Mouse (Mus musculus): ENCODE data around the gene Nyap2. TPM values are rescaled to one million over a fixed set of nuclear protein-coding genes. Genes with fewer than 3 reads are reported as not detected.
"Not testable (repeated sequence)": the region's sequence is repeated elsewhere in the genome, so short reads cannot be mapped to it uniquely, and the experiment has no call there.

Gene Nyap2
- polyA plus RNA-seq, 1 experiment from 2014 or later: 1.1 TPM

GRCm38 (mm10) chr1:81231759-81232406 lies 155.1 kb downstream of the Nyap2 start:
- 0 out of 2 replicates have a peak, but pooled peaks cover 2% of the 10 kb centered on the region for H3K4me1 ChIP-seq (replicated peaks; ENCODE audit: control insufficient read depth, insufficient read depth, low read length)
- H3K9me3 ChIP-seq (ENCODE audit: control insufficient read depth, low read length): no peaks in the 10 kb centered on the region
- no peaks in the 10 kb centered on the region for H3K36me3 ChIP-seq (ENCODE audit: control insufficient read depth, insufficient read depth, low read length)
- H3K27ac ChIP-seq (ENCODE audit: low read depth, low read length): no peak overlapping the region
- H3K4me3 ChIP-seq (ENCODE audit: low read depth, low read length): no peak overlapping the region
- DNase-seq (ENCODE audit: low spot score) (no peak), ATAC-seq (replicated peaks; ENCODE audit: low FRiP score) (peak; percentile 87)
- H3K27me3 ChIP-seq (ENCODE audit: control insufficient read depth, insufficient read depth, low read length): no peaks in the 10 kb centered on the region
- 11% methylated on average over 2 of the region's 2 CpGs for WGBS
- H3K9ac ChIP-seq (ENCODE audit: low read length): no peak overlapping the region
- no peak overlapping the region for H3K4me2 ChIP-seq (ENCODE audit: low read depth, low read length, severe bottlenecking)

- H3K4me1 ChIP-seq (replicated peaks; ENCODE audit: control insufficient read depth, insufficient read depth, low read length); H3K36me3 ChIP-seq (ENCODE audit: control insufficient read depth, insufficient read depth, low read length); H3K27ac ChIP-seq (ENCODE audit: low read depth, low read length); H3K4me2 ChIP-seq (ENCODE audit: low read depth, low read length, severe bottlenecking); H3K4me3 ChIP-seq (ENCODE audit: low read depth, low read length); H3K9me3 ChIP-seq (ENCODE audit: control insufficient read depth, low read length); DNase-seq (ENCODE audit: low spot score); H3K27me3 ChIP-seq (ENCODE audit: control insufficient read depth, insufficient read depth, low read length); H3K9ac ChIP-seq (ENCODE audit: low read length): not testable (repeated sequence)
- WGBS: 50% methylated on average over 5 of the region's 5 CpGs
- peak; percentile 74 for ATAC-seq (replicated peaks; ENCODE audit: low FRiP score)
These were observed 155.6 kb downstream of the Nyap2 start for GRCm38 (mm10) chr1:81232407-81232789.

- Histone ChIP-seq H3K27ac (ENCODE audit: low read depth, low read length) (no peak overlapping the region), H3K4me2 (ENCODE audit: low read depth, low read length, severe bottlenecking) (no peak overlapping the region), H3K27me3 (ENCODE audit: control insufficient read depth, insufficient read depth, low read length) (no peaks in the 10 kb centered on the region), H3K4me3 (ENCODE audit: low read depth, low read length) (no peak overlapping the region), H3K36me3 (ENCODE audit: control insufficient read depth, insufficient read depth, low read length) (no peaks in the 10 kb centered on the region), H3K9ac (ENCODE audit: low read length) (no peak overlapping the region), H3K4me1 (replicated peaks; ENCODE audit: control insufficient read depth, insufficient read depth, low read length) (no peaks in the 10 kb centered on the region), H3K9me3 (ENCODE audit: control insufficient read depth, low read length) (no peaks in the 10 kb centered on the region)
- ATAC-seq (replicated peaks; ENCODE audit: low FRiP score): peak; percentile 79
- DNase-seq (ENCODE audit: low spot score): no peak
- WGBS: 32% methylated on average over 3 of the region's 3 CpGs
These were observed 171.9 kb downstream of the Nyap2 start for GRCm38 (mm10) chr1:81248447-81249205.

- Histone ChIP-seq H3K9ac (ENCODE audit: low read length) (no peak overlapping the region), H3K9me3 (ENCODE audit: control insufficient read depth, low read length) (no peaks in the 10 kb centered on the region), H3K36me3 (ENCODE audit: control insufficient read depth, insufficient read depth, low read length) (no peaks in the 10 kb centered on the region), H3K27ac (ENCODE audit: low read depth, low read length) (no peak overlapping the region), H3K4me1 (replicated peaks; ENCODE audit: control insufficient read depth, insufficient read depth, low read length) (no peaks in the 10 kb centered on the region), H3K4me3 (ENCODE audit: low read depth, low read length) (no peak overlapping the region), H3K27me3 (ENCODE audit: control insufficient read depth, insufficient read depth, low read length) (no peaks in the 10 kb centered on the region), H3K4me2 (ENCODE audit: low read depth, low read length, severe bottlenecking) (no peak overlapping the region)
- ATAC-seq (replicated peaks; ENCODE audit: low FRiP score) (no peak), DNase-seq (ENCODE audit: low spot score) (no peak)
- 93% methylated on average over 11 of the region's 11 CpGs for WGBS
These were observed 173.3 kb downstream of the Nyap2 start for GRCm38 (mm10) chr1:81250068-81250467.

- H3K4me2 ChIP-seq (ENCODE audit: low read depth, low read length, severe bottlenecking): no peak overlapping the region
- H3K4me1 ChIP-seq (replicated peaks; ENCODE audit: control insufficient read depth, insufficient read depth, low read length): no peaks in the 10 kb centered on the region
- no peaks in the 10 kb centered on the region for H3K36me3 ChIP-seq (ENCODE audit: control insufficient read depth, insufficient read depth, low read length)
- DNase-seq (ENCODE audit: low spot score) (no peak), ATAC-seq (replicated peaks; ENCODE audit: low FRiP score) (no peak)
- H3K27me3 ChIP-seq (ENCODE audit: control insufficient read depth, insufficient read depth, low read length): no peaks in the 10 kb centered on the region
- WGBS: 62% methylated on average over 3 of the region's 3 CpGs
- no peak overlapping the region for H3K4me3 ChIP-seq (ENCODE audit: low read depth, low read length)
- no peaks in the 10 kb centered on the region for H3K9me3 ChIP-seq (ENCODE audit: control insufficient read depth, low read length)
- H3K27ac ChIP-seq (ENCODE audit: low read depth, low read length): no peak overlapping the region
- no peak overlapping the region for H3K9ac ChIP-seq (ENCODE audit: low read length)
These were observed 189.7 kb downstream of the Nyap2 start for GRCm38 (mm10) chr1:81266441-81266840.

- H3K4me1 ChIP-seq (replicated peaks; ENCODE audit: control insufficient read depth, insufficient read depth, low read length): no peaks in the 10 kb centered on the region
- no peak overlapping the region for H3K9ac ChIP-seq (ENCODE audit: low read length)
- WGBS: 51% methylated on average over 9 of the region's 9 CpGs
- ATAC-seq (replicated peaks; ENCODE audit: low FRiP score): no peak
- no peak overlapping the region for H3K4me2 ChIP-seq (ENCODE audit: low read depth, low read length, severe bottlenecking)
- H3K4me3 ChIP-seq (ENCODE audit: low read depth, low read length): no peak overlapping the region
- DNase-seq (ENCODE audit: low spot score): no peak
- no peaks in the 10 kb centered on the region for H3K36me3 ChIP-seq (ENCODE audit: control insufficient read depth, insufficient read depth, low read length)
- H3K27me3 ChIP-seq (ENCODE audit: control insufficient read depth, insufficient read depth, low read length): no peaks in the 10 kb centered on the region
- H3K27ac ChIP-seq (ENCODE audit: low read depth, low read length): no peak overlapping the region
- no peaks in the 10 kb centered on the region for H3K9me3 ChIP-seq (ENCODE audit: control insufficient read depth, low read length)
These were observed 204.2 kb downstream of the Nyap2 start for GRCm38 (mm10) chr1:81280978-81281377.

GRCm38 (mm10) chr1:81285633-81286032 lies 208.9 kb downstream of the Nyap2 start:
- WGBS: 56% methylated on average over 3 of the region's 3 CpGs
- no peak for ATAC-seq (replicated peaks; ENCODE audit: low FRiP score)
- H3K27me3 ChIP-seq (ENCODE audit: control insufficient read depth, insufficient read depth, low read length): no peaks in the 10 kb centered on the region
- H3K4me2 ChIP-seq (ENCODE audit: low read depth, low read length, severe bottlenecking): no peak overlapping the region
- no peaks in the 10 kb centered on the region for H3K36me3 ChIP-seq (ENCODE audit: control insufficient read depth, insufficient read depth, low read length)
- no peak overlapping the region for H3K9ac ChIP-seq (ENCODE audit: low read length)
- H3K9me3 ChIP-seq (ENCODE audit: control insufficient read depth, low read length): no peaks in the 10 kb centered on the region
- no peak overlapping the region for H3K4me3 ChIP-seq (ENCODE audit: low read depth, low read length)
- H3K27ac ChIP-seq (ENCODE audit: low read depth, low read length): no peak overlapping the region
- DNase-seq (ENCODE audit: low spot score): no peak
- no peaks in the 10 kb centered on the region for H3K4me1 ChIP-seq (replicated peaks; ENCODE audit: control insufficient read depth, insufficient read depth, low read length)

GRCm38 (mm10) chr1:81287088-81287487 lies 210.3 kb downstream of the Nyap2 start:
- ATAC-seq (replicated peaks; ENCODE audit: low FRiP score): peak; percentile 79
- no peaks in the 10 kb centered on the region for H3K9me3 ChIP-seq (ENCODE audit: control insufficient read depth, low read length)
- no peaks in the 10 kb centered on the region for H3K4me1 ChIP-seq (replicated peaks; ENCODE audit: control insufficient read depth, insufficient read depth, low read length)
- no peak overlapping the region for H3K27ac ChIP-seq (ENCODE audit: low read depth, low read length)
- DNase-seq (ENCODE audit: low spot score): no peak
- no peak overlapping the region for H3K4me3 ChIP-seq (ENCODE audit: low read depth, low read length)
- H3K4me2 ChIP-seq (ENCODE audit: low read depth, low read length, severe bottlenecking): no peak overlapping the region
- no peaks in the 10 kb centered on the region for H3K36me3 ChIP-seq (ENCODE audit: control insufficient read depth, insufficient read depth, low read length)
- H3K27me3 ChIP-seq (ENCODE audit: control insufficient read depth, insufficient read depth, low read length): no peaks in the 10 kb centered on the region
- no peak overlapping the region for H3K9ac ChIP-seq (ENCODE audit: low read length)

GRCm38 (mm10) chr1:81300735-81301134 lies 224.0 kb downstream of the Nyap2 start:
- Histone ChIP-seq H3K4me2 (ENCODE audit: low read depth, low read length, severe bottlenecking) (no peak overlapping the region), H3K9ac (ENCODE audit: low read length) (no peak overlapping the region), H3K27ac (ENCODE audit: low read depth, low read length) (no peak overlapping the region), H3K36me3 (ENCODE audit: control insufficient read depth, insufficient read depth, low read length) (no peaks in the 10 kb centered on the region), H3K9me3 (ENCODE audit: control insufficient read depth, low read length) (no peaks in the 10 kb centered on the region), H3K27me3 (ENCODE audit: control insufficient read depth, insufficient read depth, low read length) (no peaks in the 10 kb centered on the region), H3K4me3 (ENCODE audit: low read depth, low read length) (no peak overlapping the region), H3K4me1 (replicated peaks; ENCODE audit: control insufficient read depth, insufficient read depth, low read length) (no peaks in the 10 kb centered on the region)
- DNase-seq (ENCODE audit: low spot score): no peak
- 0 out of 2 replicates have a peak, but pooled peaks have one; percentile 39 for ATAC-seq (replicated peaks; ENCODE audit: low FRiP score)
- 54% methylated on average over 4 of the region's 4 CpGs for WGBS

Data from forebrain, embryonic 11.5 days (tissue).